Mouse (Mus musculus): ENCODE results near the gene Enox1. TPM values are rescaled to one million over a fixed set of nuclear protein-coding genes. Genes with fewer than 3 reads are reported as not detected.

Gene Enox1
- polyA plus RNA-seq, 1 experiment, result 0.65 TPM

DNA sequence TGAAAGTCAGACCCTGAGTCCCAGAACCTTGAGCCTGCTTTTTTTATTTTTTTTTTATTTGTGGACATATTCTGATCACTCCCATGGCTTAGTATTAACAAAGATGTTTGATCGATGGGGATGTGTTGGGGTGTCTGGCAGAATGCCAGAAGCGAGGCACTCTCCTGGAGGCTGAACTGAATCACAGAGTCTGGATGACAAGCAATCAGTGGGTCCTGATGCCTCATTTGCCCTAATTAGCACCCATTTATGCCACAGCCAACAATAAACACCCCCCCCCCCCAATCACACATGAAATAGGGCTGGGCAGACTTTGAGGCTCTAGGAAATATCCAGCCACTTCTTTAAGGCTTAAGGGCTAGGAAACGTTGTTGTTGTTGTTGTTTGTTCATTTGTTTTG is 128.9 kb downstream of the Enox1 start:
- 87% methylated on average over 3 of the region's 3 CpGs for WGBS
- H3K27ac ChIP-seq (ENCODE audit: control insufficient read depth, insufficient read depth, low read depth, low read length, poor library complexity), result no peak overlapping the region
- no peak overlapping the region for H3K4me3 ChIP-seq (replicated peaks; ENCODE audit: control insufficient read depth, low read depth, low read length)
- no peaks in the 10 kb centered on the region for H3K4me1 ChIP-seq (ENCODE audit: control insufficient read depth, insufficient read depth, low read length)
- TF ChIP-seq CTCF (IDR thresholded peaks at IDR 0.05; ENCODE audit: control insufficient read depth, insufficient read depth, low read length) (no peak), POLR2A (IDR thresholded peaks at IDR 0.05; ENCODE audit: borderline replicate concordance, control insufficient read depth, low read depth, low read length) (no peak)

DNA sequence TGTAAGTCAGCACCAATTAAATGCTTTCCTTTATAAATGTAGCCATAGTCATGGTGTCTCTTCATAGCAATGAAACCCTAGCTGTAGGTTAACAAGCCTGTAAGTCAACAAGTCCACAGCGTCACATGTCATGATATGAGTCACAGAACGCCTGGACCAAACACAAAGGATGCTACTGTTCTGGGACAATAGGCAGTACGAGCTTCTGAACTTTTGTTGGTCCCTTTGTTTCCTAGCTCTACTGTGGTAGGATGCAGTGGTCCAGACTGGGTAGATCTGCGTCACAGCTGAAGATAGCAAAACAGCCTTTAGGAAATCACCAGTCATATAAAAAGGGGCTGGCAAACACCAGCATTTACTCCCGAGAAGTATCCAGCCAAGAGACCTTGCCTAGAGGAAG is 135.2 kb downstream of the Enox1 start:
- no peak overlapping the region for H3K4me3 ChIP-seq (replicated peaks; ENCODE audit: control insufficient read depth, low read depth, low read length)
- H3K4me1 ChIP-seq (ENCODE audit: control insufficient read depth, insufficient read depth, low read length), result no peaks in the 10 kb centered on the region
- H3K27ac ChIP-seq (ENCODE audit: control insufficient read depth, insufficient read depth, low read depth, low read length, poor library complexity), result no peak overlapping the region
- 86% methylated on average over 5 of the region's 5 CpGs for WGBS
- TF ChIP-seq CTCF (IDR thresholded peaks at IDR 0.05; ENCODE audit: control insufficient read depth, insufficient read depth, low read length) (no peak), POLR2A (IDR thresholded peaks at IDR 0.05; ENCODE audit: borderline replicate concordance, control insufficient read depth, low read depth, low read length) (no peak)

DNA sequence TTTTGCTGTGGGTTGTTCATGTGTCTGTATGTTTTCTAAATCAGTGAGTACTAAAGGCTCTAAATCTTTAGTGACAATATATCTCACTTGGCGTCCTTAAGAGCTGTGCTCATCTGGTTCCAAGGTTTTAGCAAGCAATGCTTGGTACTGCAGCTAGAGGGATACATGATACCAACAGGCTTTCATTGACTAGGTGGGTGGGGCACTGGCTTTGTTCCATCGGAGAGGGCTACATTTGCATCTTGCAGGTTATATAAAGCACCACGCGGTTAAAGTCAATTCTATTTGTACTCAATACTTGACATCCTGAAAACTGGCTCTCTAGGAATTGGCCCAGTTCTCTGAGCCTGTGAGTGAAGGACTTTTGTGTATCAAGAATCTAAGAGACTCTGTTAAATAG is 140.5 kb downstream of the Enox1 start:
- Histone ChIP-seq H3K27ac (ENCODE audit: control insufficient read depth, insufficient read depth, low read depth, low read length, poor library complexity) (no peak overlapping the region), H3K4me3 (replicated peaks; ENCODE audit: control insufficient read depth, low read depth, low read length) (no peak overlapping the region), H3K4me1 (ENCODE audit: control insufficient read depth, insufficient read depth, low read length) (no peaks in the 10 kb centered on the region)
- WGBS, result 58% methylated on average over 4 of the region's 4 CpGs
- no peak for TF ChIP-seq POLR2A (IDR thresholded peaks at IDR 0.05; ENCODE audit: borderline replicate concordance, control insufficient read depth, low read depth, low read length)
- TF ChIP-seq CTCF (IDR thresholded peaks at IDR 0.05; ENCODE audit: control insufficient read depth, insufficient read depth, low read length), result no peak

DNA sequence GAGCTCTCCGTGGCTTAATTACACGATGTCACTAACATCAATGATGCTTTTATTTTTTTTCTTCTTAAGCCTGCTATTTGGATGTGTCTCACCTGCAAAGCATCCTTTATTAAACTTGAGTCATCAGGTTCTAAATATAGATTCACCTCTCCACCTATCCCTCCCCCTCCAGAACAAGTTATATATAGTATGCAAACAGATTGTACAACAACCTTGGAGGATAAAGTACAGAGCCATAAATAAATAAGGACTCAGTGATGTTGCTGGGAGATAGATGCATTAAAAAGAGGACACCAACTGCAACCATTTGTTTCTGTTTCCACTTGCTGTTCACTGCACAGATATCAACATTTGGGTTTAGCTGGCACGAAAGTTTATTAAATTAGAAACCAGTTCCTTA is 141.8 kb downstream of the Enox1 start:
- H3K4me1 ChIP-seq (ENCODE audit: control insufficient read depth, insufficient read depth, low read length), result no peaks in the 10 kb centered on the region
- WGBS, result 80% methylated on average over 3 of the region's 3 CpGs
- H3K27ac ChIP-seq (ENCODE audit: control insufficient read depth, insufficient read depth, low read depth, low read length, poor library complexity), result no peak overlapping the region
- TF ChIP-seq POLR2A (IDR thresholded peaks at IDR 0.05; ENCODE audit: borderline replicate concordance, control insufficient read depth, low read depth, low read length), result no peak
- TF ChIP-seq CTCF (IDR thresholded peaks at IDR 0.05; ENCODE audit: control insufficient read depth, insufficient read depth, low read length), result no peak
- no peak overlapping the region for H3K4me3 ChIP-seq (replicated peaks; ENCODE audit: control insufficient read depth, low read depth, low read length)

- TF ChIP-seq POLR2A (IDR thresholded peaks at IDR 0.05; ENCODE audit: borderline replicate concordance, control insufficient read depth, low read depth, low read length) (no peak), CTCF (IDR thresholded peaks at IDR 0.05; ENCODE audit: control insufficient read depth, insufficient read depth, low read length) (no peak)
Measured at GRCm38 (mm10) chr14:77309571-77309970, 153.0 kb downstream of the Enox1 start.

GRCm38 (mm10) chr14:77311456-77311855 is 154.9 kb downstream of the Enox1 start:
- no peak overlapping the region for H3K27ac ChIP-seq (ENCODE audit: control insufficient read depth, insufficient read depth, low read depth, low read length, poor library complexity)
- H3K4me1 ChIP-seq (ENCODE audit: control insufficient read depth, insufficient read depth, low read length), result no peaks in the 10 kb centered on the region
- no peak for TF ChIP-seq POLR2A (IDR thresholded peaks at IDR 0.05; ENCODE audit: borderline replicate concordance, control insufficient read depth, low read depth, low read length)
- 73% methylated on average over 6 of the region's 6 CpGs for WGBS
- no peak overlapping the region for H3K4me3 ChIP-seq (replicated peaks; ENCODE audit: control insufficient read depth, low read depth, low read length)

More at GRCm38 (mm10) chr14:77309571-77309970, 153.0 kb downstream of the Enox1 start:
- no peak overlapping the region for H3K4me3 ChIP-seq (replicated peaks; ENCODE audit: control insufficient read depth, low read depth, low read length)
- H3K4me1 ChIP-seq (ENCODE audit: control insufficient read depth, insufficient read depth, low read length), result no peaks in the 10 kb centered on the region
- no peak overlapping the region for H3K27ac ChIP-seq (ENCODE audit: control insufficient read depth, insufficient read depth, low read depth, low read length, poor library complexity)
- WGBS, result 71% methylated on average over 3 of the region's 3 CpGs

GRCm38 (mm10) chr14:77319396-77319795 is 162.8 kb downstream of the Enox1 start:
- H3K27ac ChIP-seq (ENCODE audit: control insufficient read depth, insufficient read depth, low read depth, low read length, poor library complexity), result no peak overlapping the region
- WGBS, result 80% methylated on average over 7 of the region's 7 CpGs
- H3K4me1 ChIP-seq (ENCODE audit: control insufficient read depth, insufficient read depth, low read length), result peaks cover 1% of the 10 kb centered on the region; the same call in 1 of the 2 replicates
- TF ChIP-seq CTCF (IDR thresholded peaks at IDR 0.05; ENCODE audit: control insufficient read depth, insufficient read depth, low read length), result no peak
- no peak for TF ChIP-seq POLR2A (IDR thresholded peaks at IDR 0.05; ENCODE audit: borderline replicate concordance, control insufficient read depth, low read depth, low read length)
- no peak overlapping the region for H3K4me3 ChIP-seq (replicated peaks; ENCODE audit: control insufficient read depth, low read depth, low read length)

GRCm38 (mm10) chr14:77324348-77324747 is 167.8 kb downstream of the Enox1 start:
- H3K4me1 ChIP-seq (ENCODE audit: control insufficient read depth, insufficient read depth, low read length), result peaks cover under 1% of the 10 kb centered on the region; the same call in 1 of the 2 replicates
- 77% methylated on average over 2 of the region's 2 CpGs for WGBS
- TF ChIP-seq CTCF (IDR thresholded peaks at IDR 0.05; ENCODE audit: control insufficient read depth, insufficient read depth, low read length), result no peak
- TF ChIP-seq POLR2A (IDR thresholded peaks at IDR 0.05; ENCODE audit: borderline replicate concordance, control insufficient read depth, low read depth, low read length), result no peak
- H3K27ac ChIP-seq (ENCODE audit: control insufficient read depth, insufficient read depth, low read depth, low read length, poor library complexity), result no peak overlapping the region
- H3K4me3 ChIP-seq (replicated peaks; ENCODE audit: control insufficient read depth, low read depth, low read length), result no peak overlapping the region

GRCm38 (mm10) chr14:77327693-77328092 is 171.1 kb downstream of the Enox1 start:
- TF ChIP-seq POLR2A (IDR thresholded peaks at IDR 0.05; ENCODE audit: borderline replicate concordance, control insufficient read depth, low read depth, low read length) (no peak), CTCF (IDR thresholded peaks at IDR 0.05; ENCODE audit: control insufficient read depth, insufficient read depth, low read length) (no peak)
- H3K27ac ChIP-seq (ENCODE audit: control insufficient read depth, insufficient read depth, low read depth, low read length, poor library complexity), result no peak overlapping the region
- no peaks in the 10 kb centered on the region for H3K4me1 ChIP-seq (ENCODE audit: control insufficient read depth, insufficient read depth, low read length)
- WGBS, result 73% methylated on average over 3 of the region's 3 CpGs
- H3K4me3 ChIP-seq (replicated peaks; ENCODE audit: control insufficient read depth, low read depth, low read length), result no peak overlapping the region
